Mouse (Mus musculus): ENCODE data around the gene Auh. TPM values are rescaled to one million over a fixed set of nuclear protein-coding genes. Genes with fewer than 3 reads are reported as not detected.

Gene Auh
- polyA plus RNA-seq, 1 experiment from 2014 or later = 34.8 TPM

DNA sequence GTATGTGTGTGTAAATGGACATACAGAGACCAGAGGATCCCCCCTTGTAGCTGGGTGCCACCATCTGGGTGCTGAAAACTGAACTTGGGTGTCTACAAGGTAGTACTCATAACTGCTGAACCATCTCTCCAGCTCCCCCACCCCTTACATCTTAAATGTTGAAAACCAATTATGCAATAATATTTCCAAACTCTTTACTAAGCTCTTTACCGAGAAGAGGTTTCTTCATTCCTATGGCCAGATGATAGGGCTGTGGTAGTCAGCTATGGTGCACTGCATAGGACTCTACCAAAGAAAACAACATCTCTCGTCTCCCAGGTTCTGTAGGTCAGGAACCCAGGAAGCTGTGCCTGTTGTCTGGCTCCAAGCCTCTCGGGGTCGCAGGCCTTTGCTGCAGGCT lies 83.9 kb downstream of the Auh start:
- peaks cover 7% of the 10 kb centered on the region for H3K4me1 ChIP-seq (ENCODE audit: insufficient read depth)
- no peaks in the 10 kb centered on the region for H3K36me3 ChIP-seq (ENCODE audit: insufficient read depth)
- no peak overlapping the region for H3K4me2 ChIP-seq
- DNase-seq (no peak), ATAC-seq (ENCODE audit: insufficient read depth) (no peak)
- no peaks in the 10 kb centered on the region for H3K9me3 ChIP-seq (ENCODE audit: low read depth, low read length)
- no peak overlapping the region for H3K4me3 ChIP-seq (ENCODE audit: low read depth, low read length)
- TF ChIP-seq CTCF (IDR thresholded peaks at IDR 0.05; ENCODE audit: low read depth) = no peak
- WGBS = 89% methylated on average over 4 of the region's 4 CpGs
- H3K27ac ChIP-seq (ENCODE audit: low read depth) = no peak overlapping the region
- H3K27me3 ChIP-seq (ENCODE audit: insufficient read depth, low read length) = no peaks in the 10 kb centered on the region
- no peak overlapping the region for H3K9ac ChIP-seq

- TF ChIP-seq CTCF (IDR thresholded peaks at IDR 0.05; ENCODE audit: low read depth) = no peak
- Histone ChIP-seq H3K4me3 (ENCODE audit: low read depth, low read length) (no peak overlapping the region), H3K27ac (ENCODE audit: low read depth) (peak overlapping the region; percentile 58), H3K27me3 (ENCODE audit: insufficient read depth, low read length) (no peaks in the 10 kb centered on the region), H3K9me3 (ENCODE audit: low read depth, low read length) (no peaks in the 10 kb centered on the region), H3K9ac (no peak overlapping the region), H3K4me1 (ENCODE audit: insufficient read depth) (peaks cover 7% of the 10 kb centered on the region), H3K36me3 (ENCODE audit: insufficient read depth) (no peaks in the 10 kb centered on the region; the same call in 1 of the 2 replicates), H3K4me2 (0 out of 2 replicates have a peak overlapping the region, but pooled peaks have one; percentile 13)
- 22% methylated on average over 10 of the region's 10 CpGs for WGBS
- ATAC-seq (ENCODE audit: insufficient read depth) = peak; percentile 70; the same call in 1 of the 2 replicates
- peak; percentile 81 for DNase-seq
Measured at GRCm38 (mm10) chr13:52843536-52844178, 85.8 kb downstream of the Auh start.

- WGBS = 76% methylated on average over 8 of the region's 8 CpGs
- H3K27ac ChIP-seq (ENCODE audit: low read depth) = no peak overlapping the region
- H3K4me2 ChIP-seq = no peak overlapping the region
- no peaks in the 10 kb centered on the region for H3K27me3 ChIP-seq (ENCODE audit: insufficient read depth, low read length)
- DNase-seq (no peak), ATAC-seq (ENCODE audit: insufficient read depth) (no peak)
- no peak overlapping the region for H3K9ac ChIP-seq
- H3K4me3 ChIP-seq (ENCODE audit: low read depth, low read length) = no peak overlapping the region
- no peaks in the 10 kb centered on the region; the same call in 1 of the 2 replicates for H3K36me3 ChIP-seq (ENCODE audit: insufficient read depth)
- no peak for TF ChIP-seq CTCF (IDR thresholded peaks at IDR 0.05; ENCODE audit: low read depth)
- no peaks in the 10 kb centered on the region for H3K9me3 ChIP-seq (ENCODE audit: low read depth, low read length)
- peaks cover 6% of the 10 kb centered on the region; the same call in 1 of the 2 replicates for H3K4me1 ChIP-seq (ENCODE audit: insufficient read depth)
Measured at GRCm38 (mm10) chr13:52836231-52836630, 93.2 kb downstream of the Auh start.

GRCm38 (mm10) chr13:52834591-52834990 lies 94.9 kb downstream of the Auh start:
- Histone ChIP-seq H3K9ac (no peak overlapping the region), H3K4me1 (ENCODE audit: insufficient read depth) (peaks cover 6% of the 10 kb centered on the region; the same call in 1 of the 2 replicates), H3K27me3 (ENCODE audit: insufficient read depth, low read length) (no peaks in the 10 kb centered on the region), H3K4me2 (no peak overlapping the region), H3K9me3 (ENCODE audit: low read depth, low read length) (no peaks in the 10 kb centered on the region), H3K4me3 (ENCODE audit: low read depth, low read length) (no peak overlapping the region), H3K27ac (ENCODE audit: low read depth) (no peak overlapping the region), H3K36me3 (ENCODE audit: insufficient read depth) (no peaks in the 10 kb centered on the region; the same call in 1 of the 2 replicates)
- DNase-seq (no peak), ATAC-seq (ENCODE audit: insufficient read depth) (no peak)
- 66% methylated on average over 8 of the region's 8 CpGs for WGBS
- TF ChIP-seq CTCF (IDR thresholded peaks at IDR 0.05; ENCODE audit: low read depth) = no peak

DNA sequence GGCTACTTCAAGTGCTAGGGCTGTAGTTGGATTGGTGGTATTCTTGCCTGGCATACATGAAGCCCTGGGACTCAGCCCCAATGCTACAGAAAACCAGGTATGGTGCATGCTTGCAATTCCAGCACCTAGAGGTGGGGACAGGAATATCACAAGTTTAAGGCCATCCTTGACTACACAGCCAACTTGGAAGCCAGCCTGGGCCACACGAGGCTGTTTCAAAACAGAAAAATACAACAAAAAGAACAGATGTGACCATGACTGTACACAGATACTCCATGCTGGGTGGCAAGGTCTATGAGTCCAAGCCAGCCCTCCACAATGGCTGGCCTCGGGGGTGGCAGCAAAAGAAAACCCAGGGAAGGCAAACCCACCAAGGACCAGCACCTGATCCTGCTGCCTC lies 95.7 kb downstream of the Auh start:
- Histone ChIP-seq H3K4me2 (no peak overlapping the region), H3K4me3 (ENCODE audit: low read depth, low read length) (no peak overlapping the region), H3K4me1 (ENCODE audit: insufficient read depth) (peaks cover 6% of the 10 kb centered on the region), H3K27me3 (ENCODE audit: insufficient read depth, low read length) (no peaks in the 10 kb centered on the region), H3K36me3 (ENCODE audit: insufficient read depth) (no peaks in the 10 kb centered on the region; the same call in 1 of the 2 replicates), H3K27ac (ENCODE audit: low read depth) (no peak overlapping the region), H3K9me3 (ENCODE audit: low read depth, low read length) (no peaks in the 10 kb centered on the region), H3K9ac (no peak overlapping the region)
- WGBS = 80% methylated on average over 2 of the region's 2 CpGs
- ATAC-seq (ENCODE audit: insufficient read depth) (no peak), DNase-seq (no peak)
- TF ChIP-seq CTCF (IDR thresholded peaks at IDR 0.05; ENCODE audit: low read depth) = no peak

GRCm38 (mm10) chr13:52833220-52833619 lies 96.3 kb downstream of the Auh start:
- DNase-seq (peak; percentile 35), ATAC-seq (ENCODE audit: insufficient read depth) (no peak)
- no peaks in the 10 kb centered on the region for H3K36me3 ChIP-seq (ENCODE audit: insufficient read depth)
- peaks cover 10% of the 10 kb centered on the region for H3K4me1 ChIP-seq (ENCODE audit: insufficient read depth)
- WGBS = 65% methylated on average over 4 of the region's 4 CpGs
- H3K27me3 ChIP-seq (ENCODE audit: insufficient read depth, low read length) = no peaks in the 10 kb centered on the region
- H3K9me3 ChIP-seq (ENCODE audit: low read depth, low read length) = no peaks in the 10 kb centered on the region
- H3K4me2 ChIP-seq = no peak overlapping the region
- TF ChIP-seq CTCF (IDR thresholded peaks at IDR 0.05; ENCODE audit: low read depth) = peak; percentile 71
- H3K27ac ChIP-seq (ENCODE audit: low read depth) = no peak overlapping the region
- no peak overlapping the region for H3K9ac ChIP-seq
- H3K4me3 ChIP-seq (ENCODE audit: low read depth, low read length) = no peak overlapping the region

GRCm38 (mm10) chr13:52832481-52833170 lies 96.9 kb downstream of the Auh start:
- no peaks in the 10 kb centered on the region for H3K27me3 ChIP-seq (ENCODE audit: insufficient read depth, low read length)
- WGBS = 73% methylated on average over 8 of the region's 8 CpGs
- DNase-seq = no peak
- no peaks in the 10 kb centered on the region for H3K9me3 ChIP-seq (ENCODE audit: low read depth, low read length)
- no peaks in the 10 kb centered on the region for H3K36me3 ChIP-seq (ENCODE audit: insufficient read depth)
- no peak overlapping the region for H3K4me2 ChIP-seq
- H3K27ac ChIP-seq (ENCODE audit: low read depth) = no peak overlapping the region
- no peak overlapping the region for H3K9ac ChIP-seq
- TF ChIP-seq CTCF (IDR thresholded peaks at IDR 0.05; ENCODE audit: low read depth) = no peak
- no peak for ATAC-seq (ENCODE audit: insufficient read depth)
- H3K4me1 ChIP-seq (ENCODE audit: insufficient read depth) = peaks cover 10% of the 10 kb centered on the region
- no peak overlapping the region for H3K4me3 ChIP-seq (ENCODE audit: low read depth, low read length)
